Mouse (Mus musculus) stomach, embryonic 14.5 days (tissue): ENCODE data around the gene Slc16a5. TPM values are rescaled to one million over a fixed set of nuclear protein-coding genes. Genes with fewer than 3 reads are reported as not detected.
"Not testable (repeated sequence)": the region's sequence is repeated elsewhere in the genome, so short reads cannot be mapped to it uniquely, and the experiment has no call there.

ENCODE experiments used
- ATAC-seq: fragments of 200-750 bp; cut with Nextera tagmentation; 2 replicates; pipeline ENCODE4 v1.8.0; 2017; ENCODE audit warnings: low read depth, moderate TSS enrichment; ENCODE audit not compliant: insufficient number of reproducible peaks, insufficient read depth, low FRiP score
- H3K27ac ChIP-seq: fragments of 300-500 bp; sonication (generic); 2 replicates; pipeline ENCODE4 v1.5.1; 2014; ENCODE audit warnings: mild to moderate bottlenecking, low read length, moderate library complexity, mixed read lengths
- H3K27me3 ChIP-seq: fragments of 300-500 bp; sonication (generic); 2 replicates; pipeline ENCODE4 v1.6.1; 2014; ENCODE audit warnings: low read length, control low read depth, mixed read lengths; ENCODE audit not compliant: control insufficient read depth, insufficient read depth
- H3K36me3 ChIP-seq: fragments of 300-500 bp; sonication (generic); 2 replicates; pipeline ENCODE4 v1.6.1; 2014; ENCODE audit warnings: mild to moderate bottlenecking, control low read depth, low read length, moderate library complexity, mixed read lengths; ENCODE audit not compliant: control insufficient read depth, insufficient read depth
- H3K4me1 ChIP-seq: fragments of 300-500 bp; sonication (generic); 2 replicates; pipeline ENCODE4 v1.6.1; 2014; ENCODE audit warnings: low read length, control low read depth, mixed read lengths; ENCODE audit not compliant: control insufficient read depth, insufficient read depth
- H3K4me2 ChIP-seq: fragments of 300-500 bp; sonication (generic); replicated peaks from 2 replicates; pipeline ENCODE4 v1.6.1; 2014; ENCODE audit warnings: low read depth, low read length, control low read depth
- H3K4me3 ChIP-seq: fragments of 300-500 bp; sonication (generic); 2 replicates; pipeline ENCODE4 v1.5.1; 2014; ENCODE audit warnings: low read depth, low read length, control low read depth
- H3K9ac ChIP-seq: fragments of 300-500 bp; sonication (generic); replicated peaks from 2 replicates; pipeline ENCODE4 v1.6.1; 2014; ENCODE audit warnings: low read depth, mild to moderate bottlenecking, control low read depth, low read length, moderate library complexity, mixed read lengths
- H3K9me3 ChIP-seq: fragments of 300-500 bp; sonication (generic); 2 replicates; pipeline ENCODE4 v1.6.1; 2016; ENCODE audit warnings: low read depth, low read length, control low read depth; ENCODE audit not compliant: control insufficient read depth
- WGBS: fragments of 180-500 bp; shearing (Covaris S2); extraction: QIAGEN DNeasy Blood & Tissue Kit; methylation state at CpG from one replicate; pipeline ENCODE4 v1.1.7; 2014; 5-methylcytosine and 5-hydroxymethylcytosine counted together
- polyA plus RNA-seq: library from polyadenylated mRNA; unstranded; fragments of >200 nt; fragmentation: Nextera tagmentation; extraction: Ambion mirVana; gene quantifications from 2 replicates; pipeline ENCODE4 v1.2.1, GENCODE M21; 2014

The Slc16a5 gene
- polyA plus RNA-seq, 1 experiment from 2014 or later, result 0.32 TPM

DNA sequence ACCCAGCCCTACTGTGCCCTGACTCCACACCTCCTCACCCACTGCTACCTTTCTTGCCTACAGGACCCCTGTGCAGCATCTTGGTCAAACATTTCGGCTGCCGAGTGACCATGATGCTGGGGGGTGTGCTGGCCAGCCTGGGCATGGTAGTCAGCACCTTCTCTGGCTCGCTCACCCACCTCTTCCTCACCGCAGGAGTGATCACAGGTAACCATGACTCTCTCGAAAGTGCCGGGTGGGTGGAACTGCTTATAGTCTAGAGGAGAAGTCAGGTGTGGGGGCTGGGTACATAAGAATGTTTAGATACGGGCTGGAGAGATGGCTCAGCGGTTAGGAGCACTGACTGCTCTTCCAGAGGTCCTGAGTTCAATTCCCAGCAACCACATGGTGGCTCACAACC lies 2.6 kb downstream of the Slc16a5 start:
- 77% methylated on average over 8 of the region's 8 CpGs for WGBS
- Histone ChIP-seq H3K36me3 (no peaks in the 10 kb centered on the region), H3K4me3 (no peak overlapping the region), H3K9me3 (no peaks in the 10 kb centered on the region), H3K4me2 (no peak overlapping the region), H3K27me3 (no peaks in the 10 kb centered on the region), H3K27ac (no peak overlapping the region), H3K4me1 (0 out of 2 replicates have a peak, but pooled peaks cover 3% of the 10 kb centered on the region), H3K9ac (no peak overlapping the region)
- ATAC-seq, result no peak

- H3K4me1 ChIP-seq, result 0 out of 2 replicates have a peak, but pooled peaks cover 3% of the 10 kb centered on the region
- 21% methylated on average over 4 of the region's 4 CpGs for WGBS
- ATAC-seq, result no peak
- H3K27me3 ChIP-seq, result no peaks in the 10 kb centered on the region
- H3K36me3 ChIP-seq, result no peaks in the 10 kb centered on the region
- no peaks in the 10 kb centered on the region for H3K9me3 ChIP-seq
- no peak overlapping the region for H3K4me2 ChIP-seq
- H3K4me3 ChIP-seq, result no peak overlapping the region
- H3K9ac ChIP-seq, result no peak overlapping the region
- no peak overlapping the region for H3K27ac ChIP-seq
Observed at GRCm38 (mm10) chr11:115467217-115467618, 4.9 kb downstream of the Slc16a5 start.

GRCm38 (mm10) chr11:115472183-115472582 lies 9.9 kb downstream of the Slc16a5 start:
- H3K27me3 ChIP-seq, result no peaks in the 10 kb centered on the region
- no peak overlapping the region for H3K4me2 ChIP-seq
- no peak overlapping the region for H3K9ac ChIP-seq
- H3K36me3 ChIP-seq, result no peaks in the 10 kb centered on the region
- no peaks in the 10 kb centered on the region for H3K9me3 ChIP-seq
- peaks cover 27% of the 10 kb centered on the region for H3K4me1 ChIP-seq
- no peak overlapping the region for H3K4me3 ChIP-seq
- no peak for ATAC-seq
- no peak overlapping the region for H3K27ac ChIP-seq
- WGBS, result 91% methylated on average over 7 of the region's 7 CpGs

DNA sequence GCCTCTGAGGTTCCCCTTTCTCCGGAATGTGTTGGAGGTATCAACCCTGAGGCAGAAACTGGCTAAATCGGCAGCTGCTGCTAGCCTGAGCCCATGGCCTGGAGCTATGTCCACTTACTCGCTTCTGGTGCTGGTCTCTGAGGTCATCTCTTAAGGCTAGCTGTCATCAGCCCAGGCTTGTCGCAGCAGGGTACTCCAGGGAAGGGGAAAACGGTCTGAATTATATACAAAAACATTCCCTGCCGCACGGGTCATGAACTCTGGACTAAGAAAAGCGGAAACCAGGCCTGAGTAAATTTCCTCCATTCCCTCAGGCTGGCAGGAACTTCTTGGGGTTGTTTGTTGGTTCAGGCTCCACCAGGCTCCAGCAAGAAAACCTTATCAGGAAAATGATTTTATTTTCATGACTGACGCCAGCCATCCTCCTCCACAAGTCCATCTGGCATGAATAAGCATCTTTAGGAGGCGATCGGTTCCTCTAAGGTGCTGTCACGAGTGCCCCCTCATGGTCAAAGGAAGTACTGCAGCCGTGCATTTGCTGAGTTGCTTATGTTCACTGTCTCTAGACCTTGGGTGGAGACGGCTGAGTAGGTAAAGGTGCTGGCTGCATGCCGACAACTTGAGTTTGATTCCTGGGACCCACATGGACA lies 11.5 kb downstream of the Slc16a5 start:
- H3K4me1 ChIP-seq, result peaks cover 24% of the 10 kb centered on the region
- no peaks in the 10 kb centered on the region for H3K36me3 ChIP-seq
- H3K9me3 ChIP-seq, result no peaks in the 10 kb centered on the region
- H3K4me3 ChIP-seq, result no peak overlapping the region
- H3K9ac ChIP-seq, result no peak overlapping the region
- H3K27ac ChIP-seq, result peak overlapping the region; percentile 18; the same call in 1 of the 2 replicates
- H3K27me3 ChIP-seq, result no peaks in the 10 kb centered on the region
- ATAC-seq, result no peak
- whole genome bisulfite sequencing, result 11% methylated on average over 15 of the region's 15 CpGs
- 0 out of 2 replicates have a peak overlapping the region, but pooled peaks have one; percentile 1 for H3K4me2 ChIP-seq

DNA sequence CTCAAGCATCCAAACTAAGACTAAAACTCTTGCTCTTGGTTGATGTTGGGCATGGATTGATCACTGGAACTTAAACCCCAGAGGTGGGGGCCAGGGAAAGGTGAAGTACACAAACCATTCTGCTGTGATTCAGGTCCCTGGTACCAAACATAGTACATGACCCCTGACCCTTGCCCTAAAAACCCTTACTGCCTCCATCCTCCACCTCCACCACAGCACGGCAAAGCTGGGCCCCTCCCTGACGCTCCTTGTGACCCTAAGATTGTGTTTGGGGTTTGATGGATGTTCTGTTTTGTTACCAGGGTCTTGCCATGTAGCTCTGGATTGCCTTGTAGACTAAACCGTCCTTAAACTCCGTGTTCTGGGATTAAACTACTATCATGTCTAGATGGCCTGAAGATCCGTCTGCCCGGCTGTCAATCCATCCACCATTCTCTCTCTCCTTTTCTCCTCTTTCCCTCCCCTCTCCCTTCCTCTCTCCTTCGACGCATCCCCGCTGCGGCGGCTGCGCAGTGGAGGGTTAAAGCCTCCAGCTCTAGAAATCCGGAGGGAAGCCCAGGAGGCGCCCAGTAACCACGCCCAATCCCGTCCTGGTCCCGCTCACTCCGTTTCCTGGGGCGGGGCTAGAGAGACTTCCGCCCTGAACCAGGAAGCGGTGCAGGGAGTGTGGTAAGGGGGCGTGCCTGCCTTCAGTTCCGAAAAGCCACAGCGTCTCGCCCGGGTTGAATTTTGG lies 12.9 kb downstream of the Slc16a5 start, which contains the start of gene Armc7:
Gene Armc7, plus strand, starts transcription at position 643 of the 733 bp plus-strand sequence.
- H3K27me3 ChIP-seq, result no peaks in the 10 kb centered on the region
- peak within 1 kb of the TSS; percentile 72 for H3K4me2 ChIP-seq
- ATAC-seq, result peak; percentile 96
- WGBS, result under 1% methylated on average over 26 of the region's 26 CpGs
- no peaks in the 10 kb centered on the region for H3K9me3 ChIP-seq
- H3K36me3 ChIP-seq, result no peaks in the 10 kb centered on the region
- H3K9ac ChIP-seq, result peak within 1 kb of the TSS; percentile 67
- peak within 1 kb of the TSS; percentile 68; the same call in 1 of the 2 replicates for H3K27ac ChIP-seq
- peak within 1 kb of the TSS; percentile 87 for H3K4me3 ChIP-seq
- H3K4me1 ChIP-seq, result peaks cover 24% of the 10 kb centered on the region

DNA sequence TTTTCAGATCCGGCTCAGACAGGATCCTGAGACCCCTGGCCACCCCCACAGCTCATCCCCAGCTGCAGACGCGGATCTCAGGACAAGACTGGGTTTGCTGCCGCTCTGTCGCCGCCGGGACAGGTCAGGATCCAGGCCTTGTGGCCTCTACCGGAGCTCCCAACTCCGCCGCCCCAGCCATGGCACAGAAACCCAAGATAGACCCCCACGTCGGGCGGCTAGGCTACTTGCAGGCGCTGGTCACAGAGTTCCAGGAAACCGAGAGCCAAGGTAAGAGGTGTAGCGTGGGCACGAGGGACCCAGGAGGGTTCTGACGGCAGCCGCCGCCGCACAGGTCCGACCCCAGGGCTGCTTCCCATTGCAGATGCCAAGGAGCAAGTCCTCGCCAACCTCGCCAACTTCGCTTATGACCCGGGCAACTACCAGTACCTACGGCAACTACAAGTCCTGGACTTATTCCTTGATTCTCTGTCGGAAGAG lies 13.5 kb downstream of the Slc16a5 start:
- WGBS, result 4% methylated on average over 28 of the region's 28 CpGs
- Histone ChIP-seq H3K36me3 (no peaks in the 10 kb centered on the region), H3K27me3 (no peaks in the 10 kb centered on the region), H3K4me3 (peak overlapping the region; percentile 87), H3K27ac (no peak overlapping the region; the same call in 1 of the 2 replicates), H3K9me3 (no peaks in the 10 kb centered on the region), H3K4me1 (peaks cover 24% of the 10 kb centered on the region), H3K9ac (peak overlapping the region; percentile 67), H3K4me2 (peak overlapping the region; percentile 72)
- ATAC-seq, result no peak

- not testable (repeated sequence) for H3K9ac ChIP-seq, H3K36me3 ChIP-seq, H3K27ac ChIP-seq, H3K27me3 ChIP-seq, H3K9me3 ChIP-seq, ATAC-seq
- peak overlapping the region; percentile 87; the same call in 1 of the 2 replicates for H3K4me3 ChIP-seq
- H3K4me1 ChIP-seq, result peaks cover 24% of the 10 kb centered on the region
- 78% methylated on average over 4 of the region's 4 CpGs for WGBS
- H3K4me2 ChIP-seq, result peak overlapping the region; percentile 72
Observed at GRCm38 (mm10) chr11:115476630-115477029, 14.4 kb downstream of the Slc16a5 start.

GRCm38 (mm10) chr11:115477388-115477787 lies 15.1 kb downstream of the Slc16a5 start:
- not testable (repeated sequence) for H3K4me2 ChIP-seq, ATAC-seq, H3K9ac ChIP-seq, H3K27me3 ChIP-seq, H3K36me3 ChIP-seq, H3K9me3 ChIP-seq, H3K4me3 ChIP-seq, H3K27ac ChIP-seq
- peaks cover 24% of the 10 kb centered on the region for H3K4me1 ChIP-seq
- 79% methylated on average over 7 of the region's 7 CpGs for WGBS
